Mouse (Mus musculus) embryonic facial prominence, embryonic 12.5 days (tissue): Measurements from ENCODE around the gene Rcl1. TPM values are rescaled to one million over a fixed set of nuclear protein-coding genes. Genes with fewer than 3 reads are reported as not detected.

ENCODE experiments used
- ATAC-seq: fragments of 200-750 bp; cut with Nextera tagmentation; 2 replicates; pipeline ENCODE4 v1.8.0; 2017; ENCODE audit not compliant: insufficient number of reproducible peaks, insufficient read depth, low FRiP score, low TSS enrichment
- H3K27ac ChIP-seq: fragments of 300-500 bp; sonication (generic); 2 replicates; pipeline ENCODE4 v1.5.1; 2016; ENCODE audit warnings: mild to moderate bottlenecking
- H3K27me3 ChIP-seq: fragments of 300-500 bp; sonication (generic); 2 replicates; pipeline ENCODE4 v1.6.1; 2016; ENCODE audit warnings: mild to moderate bottlenecking, moderate library complexity
- H3K36me3 ChIP-seq: fragments of 300-500 bp; sonication (generic); 2 replicates; pipeline ENCODE4 v1.6.1; 2016; ENCODE audit warnings: mild to moderate bottlenecking
- H3K4me1 ChIP-seq: fragments of 300-500 bp; sonication (generic); 2 replicates; pipeline ENCODE4 v1.6.1; 2016
- H3K4me2 ChIP-seq: fragments of 300-500 bp; sonication (generic); replicated peaks from 2 replicates; pipeline ENCODE4 v1.6.1; 2016; ENCODE audit warnings: mild to moderate bottlenecking, moderate library complexity
- H3K4me3 ChIP-seq: fragments of 300-500 bp; sonication (generic); 2 replicates; pipeline ENCODE4 v1.5.1; 2016; ENCODE audit warnings: mild to moderate bottlenecking
- H3K9ac ChIP-seq: fragments of 300-500 bp; sonication (generic); 2 replicates; pipeline ENCODE4 v1.6.1; 2016; ENCODE audit warnings: mild to moderate bottlenecking, moderate library complexity
- H3K9me3 ChIP-seq: fragments of 300-500 bp; sonication (generic); 2 replicates; pipeline ENCODE4 v1.6.1; 2016; ENCODE audit warnings: mild to moderate bottlenecking, moderate library complexity
- WGBS: fragments of 180-500 bp; shearing (Covaris S2); methylation state at CpG from one replicate; pipeline ENCODE4 v1.1.7; 2016; 5-methylcytosine and 5-hydroxymethylcytosine counted together
- polyA plus RNA-seq: library from polyadenylated mRNA; unstranded; fragments of >200 nt; fragmentation: Nextera tagmentation; extraction: Ambion mirVana; gene quantifications from 2 replicates; pipeline ENCODE4 v1.2.1, GENCODE M21; 2016

Rcl1 gene
- polyA plus RNA-seq, 1 experiment from 2014 or later = 62.9 TPM

DNA sequence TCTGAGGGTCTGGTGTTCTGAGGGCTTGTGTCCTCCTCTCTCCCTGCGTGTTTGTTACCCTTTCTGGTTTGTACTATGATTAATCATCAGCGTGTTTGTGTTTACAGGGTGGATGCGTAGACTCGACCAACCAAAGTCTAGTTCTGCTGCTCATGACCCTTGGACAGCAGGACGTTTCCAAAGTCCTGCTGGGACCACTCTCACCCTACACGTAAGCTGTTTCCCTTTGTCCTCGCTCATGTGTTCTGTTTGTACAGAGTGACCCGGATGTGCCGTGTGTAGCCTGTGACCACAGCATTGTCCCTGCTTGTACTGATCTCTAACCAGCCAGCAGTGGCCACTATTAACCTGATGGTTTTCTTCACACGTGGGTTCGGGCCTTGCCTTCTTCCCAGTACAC lies 33.1 kb downstream of the Rcl1 start:
- no peak for ATAC-seq
- H3K27ac ChIP-seq = no peak overlapping the region; the same call in 1 of the 2 replicates
- no peak overlapping the region for H3K4me2 ChIP-seq
- peaks cover 4% of the 10 kb centered on the region; the same call in 1 of the 2 replicates for H3K4me1 ChIP-seq
- WGBS = 90% methylated on average over 11 of the region's 11 CpGs
- H3K27me3 ChIP-seq = no peaks in the 10 kb centered on the region
- no peaks in the 10 kb centered on the region for H3K9me3 ChIP-seq
- no peak overlapping the region for H3K4me3 ChIP-seq
- no peak overlapping the region for H3K9ac ChIP-seq
- peaks cover 40% of the 10 kb centered on the region for H3K36me3 ChIP-seq

GRCm38 (mm10) chr19:29135172-29135736 lies 34.1 kb downstream of the Rcl1 start:
- Histone ChIP-seq H3K27ac (no peak overlapping the region), H3K9ac (no peak overlapping the region), H3K27me3 (no peaks in the 10 kb centered on the region), H3K36me3 (peaks cover 39% of the 10 kb centered on the region), H3K4me3 (no peak overlapping the region), H3K4me1 (peaks cover 4% of the 10 kb centered on the region; the same call in 1 of the 2 replicates), H3K4me2 (no peak overlapping the region), H3K9me3 (no peaks in the 10 kb centered on the region)
- WGBS = 93% methylated on average over 11 of the region's 11 CpGs
- no peak for ATAC-seq

DNA sequence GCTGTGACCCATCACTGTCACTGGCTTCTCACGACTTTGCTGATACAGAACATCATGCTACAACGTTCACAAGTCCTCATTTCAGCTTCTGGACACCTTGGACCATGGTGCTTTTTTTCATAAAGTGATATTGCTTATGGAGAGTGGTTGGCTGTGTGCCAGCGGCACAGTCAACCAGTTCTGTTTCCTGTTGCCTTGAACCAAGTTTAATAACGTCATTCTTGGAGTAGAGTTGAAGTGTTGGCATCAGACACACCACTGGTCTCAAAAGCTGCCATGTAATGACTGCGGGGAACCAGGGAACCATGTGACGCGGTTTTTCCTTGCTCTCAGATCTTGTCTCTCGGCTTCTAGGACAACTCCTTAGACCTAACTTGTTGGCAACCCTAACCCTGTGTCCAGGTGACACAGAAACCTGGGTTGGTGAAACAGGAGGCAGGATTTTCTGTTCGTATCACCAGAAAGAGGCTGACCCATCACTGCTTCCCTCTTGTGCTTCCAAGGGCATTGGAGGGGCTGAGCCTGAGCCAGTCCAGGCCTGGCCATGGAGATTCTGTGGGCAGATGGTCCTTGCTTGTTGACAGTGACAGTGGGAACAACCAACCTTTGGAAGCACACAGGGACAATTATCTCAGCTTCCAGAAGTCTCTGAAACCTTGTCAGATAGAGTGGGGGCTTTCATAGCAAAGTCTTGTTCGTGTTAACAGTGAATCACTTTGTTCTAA lies 37.5 kb downstream of the Rcl1 start:
- no peak overlapping the region for H3K27ac ChIP-seq
- H3K27me3 ChIP-seq = no peaks in the 10 kb centered on the region
- no peak overlapping the region for H3K4me3 ChIP-seq
- no peak for ATAC-seq
- H3K4me2 ChIP-seq = no peak overlapping the region
- peaks cover 4% of the 10 kb centered on the region; the same call in 1 of the 2 replicates for H3K4me1 ChIP-seq
- peaks cover 30% of the 10 kb centered on the region for H3K36me3 ChIP-seq
- no peak overlapping the region for H3K9ac ChIP-seq
- H3K9me3 ChIP-seq = no peaks in the 10 kb centered on the region
- WGBS = 88% methylated on average over 10 of the region's 10 CpGs

DNA sequence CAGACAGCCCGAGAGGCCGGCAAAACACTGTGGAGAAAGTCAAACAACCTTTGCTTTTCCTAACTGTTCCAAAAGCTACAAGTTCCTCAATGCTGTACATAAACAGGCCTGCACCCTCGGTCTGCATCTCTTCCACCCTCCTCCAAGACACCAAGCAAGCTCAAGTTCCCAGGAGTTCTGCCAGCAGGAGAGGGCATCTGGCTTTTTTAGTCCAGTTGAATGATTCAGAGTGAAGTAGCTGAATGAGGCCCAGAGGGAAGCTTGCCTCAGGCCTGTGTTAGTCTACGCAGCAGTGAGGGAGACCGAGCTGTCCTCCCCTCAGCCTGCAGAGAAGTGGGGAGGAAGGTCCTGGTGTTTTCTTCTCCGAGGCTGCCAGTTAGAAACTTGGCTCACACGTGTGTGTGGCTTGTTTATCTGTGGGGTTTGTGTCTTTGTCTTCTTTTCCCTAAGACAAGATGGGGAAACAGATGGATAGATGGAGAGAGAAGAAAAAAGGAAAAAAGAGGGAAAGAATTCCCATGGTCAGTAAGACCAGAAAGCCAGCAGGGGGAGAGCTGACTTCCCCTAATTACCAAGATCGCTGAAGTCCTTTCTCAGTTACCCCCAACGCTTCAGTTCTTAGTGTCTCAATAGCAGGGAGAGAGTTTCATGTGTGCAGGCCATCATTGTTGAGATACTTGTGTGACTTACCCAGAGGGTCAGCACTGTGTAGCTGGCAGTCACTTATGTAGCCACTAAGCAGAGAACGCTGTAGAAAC lies 38.7 kb downstream of the Rcl1 start:
- no peaks in the 10 kb centered on the region for H3K4me1 ChIP-seq
- ATAC-seq = no peak
- H3K9ac ChIP-seq = no peak overlapping the region
- peaks cover 34% of the 10 kb centered on the region for H3K36me3 ChIP-seq
- WGBS = 76% methylated on average over 10 of the region's 10 CpGs
- H3K4me2 ChIP-seq = no peak overlapping the region
- H3K27me3 ChIP-seq = no peaks in the 10 kb centered on the region
- H3K27ac ChIP-seq = no peak overlapping the region
- no peak overlapping the region for H3K4me3 ChIP-seq
- H3K9me3 ChIP-seq = no peaks in the 10 kb centered on the region

DNA sequence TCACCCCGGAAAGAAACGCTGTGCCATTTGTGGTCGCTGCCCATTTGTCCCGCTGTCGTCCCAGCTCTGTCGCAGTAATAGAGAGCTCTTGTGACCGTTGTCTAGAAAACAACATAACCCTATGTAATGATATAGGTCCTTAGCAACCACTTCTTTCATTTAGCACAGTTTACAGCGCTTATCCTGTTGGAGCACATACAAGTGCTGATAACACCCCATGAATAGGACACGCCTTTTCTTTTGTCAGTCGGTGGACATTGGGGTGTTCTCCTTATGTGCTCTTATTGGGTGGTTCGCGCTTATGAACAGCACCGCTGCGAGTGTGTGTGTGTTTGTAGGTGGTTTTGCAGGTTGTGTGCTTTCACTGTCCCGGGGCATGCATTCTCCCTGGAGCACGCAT lies 39.8 kb downstream of the Rcl1 start:
- 96% methylated on average over 16 of the region's 16 CpGs for WGBS
- Histone ChIP-seq H3K27ac (no peak overlapping the region), H3K9me3 (no peaks in the 10 kb centered on the region), H3K4me3 (no peak overlapping the region), H3K27me3 (no peaks in the 10 kb centered on the region), H3K4me2 (no peak overlapping the region), H3K9ac (no peak overlapping the region), H3K4me1 (no peaks in the 10 kb centered on the region), H3K36me3 (peaks cover 30% of the 10 kb centered on the region)
- no peak for ATAC-seq

DNA sequence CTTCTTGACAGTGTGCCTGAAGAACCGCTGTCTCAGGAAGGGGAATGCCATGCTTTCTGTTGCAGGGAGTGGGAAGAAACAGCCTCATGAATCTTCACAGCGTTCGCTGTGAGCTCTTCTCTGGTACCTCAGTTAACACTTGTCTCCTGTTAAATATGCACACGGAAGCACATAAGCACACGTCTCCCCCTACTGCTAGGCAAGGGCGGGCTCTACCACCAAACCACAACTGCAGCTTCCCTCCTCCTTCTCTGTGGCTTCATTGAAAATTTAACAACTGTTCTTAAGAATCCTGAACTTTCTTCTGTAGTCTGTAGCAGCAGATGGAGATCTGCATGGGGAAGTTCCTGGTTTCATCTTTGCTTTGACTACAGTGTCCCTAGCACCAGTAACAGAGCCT lies 41.1 kb downstream of the Rcl1 start:
- H3K9ac ChIP-seq = no peak overlapping the region
- no peak for ATAC-seq
- no peak overlapping the region for H3K27ac ChIP-seq
- H3K27me3 ChIP-seq = no peaks in the 10 kb centered on the region
- no peak overlapping the region for H3K4me3 ChIP-seq
- WGBS = 82% methylated on average over 6 of the region's 6 CpGs
- H3K4me2 ChIP-seq = no peak overlapping the region
- H3K9me3 ChIP-seq = no peaks in the 10 kb centered on the region
- H3K4me1 ChIP-seq = 0 out of 2 replicates have a peak, but pooled peaks cover 2% of the 10 kb centered on the region
- peaks cover 26% of the 10 kb centered on the region for H3K36me3 ChIP-seq

- H3K27me3 ChIP-seq = no peaks in the 10 kb centered on the region
- H3K27ac ChIP-seq = no peak overlapping the region
These were observed 44.2 kb downstream of the Rcl1 start for GRCm38 (mm10) chr19:29145421-29145820.

GRCm38 (mm10) chr19:29146820-29147219 lies 45.6 kb downstream of the Rcl1 start:
- WGBS = 82% methylated on average over 9 of the region's 9 CpGs
- Histone ChIP-seq H3K4me2 (no peak overlapping the region), H3K9ac (no peak overlapping the region), H3K27ac (no peak overlapping the region), H3K4me3 (no peak overlapping the region), H3K36me3 (peaks cover 12% of the 10 kb centered on the region), H3K4me1 (peaks cover 7% of the 10 kb centered on the region; the same call in 1 of the 2 replicates), H3K27me3 (no peaks in the 10 kb centered on the region), H3K9me3 (no peaks in the 10 kb centered on the region)
- ATAC-seq = no peak

More at GRCm38 (mm10) chr19:29145421-29145820, 44.2 kb downstream of the Rcl1 start:
- Histone ChIP-seq H3K4me2 (no peak overlapping the region), H3K9ac (no peak overlapping the region), H3K4me3 (no peak overlapping the region), H3K4me1 (peaks cover 7% of the 10 kb centered on the region; the same call in 1 of the 2 replicates), H3K9me3 (no peaks in the 10 kb centered on the region), H3K36me3 (peaks cover 12% of the 10 kb centered on the region)
- ATAC-seq = no peak
- WGBS = 77% methylated on average over 6 of the region's 6 CpGs

- Histone ChIP-seq H3K9ac (no peak overlapping the region), H3K4me1 (peaks cover 7% of the 10 kb centered on the region; the same call in 1 of the 2 replicates), H3K27me3 (no peaks in the 10 kb centered on the region), H3K4me2 (no peak overlapping the region), H3K36me3 (0 out of 2 replicates have a peak, but pooled peaks cover 4% of the 10 kb centered on the region), H3K27ac (no peak overlapping the region), H3K4me3 (no peak overlapping the region), H3K9me3 (no peaks in the 10 kb centered on the region)
- 55% methylated on average over 6 of the region's 6 CpGs for WGBS
- no peak for ATAC-seq
These were observed 48.4 kb downstream of the Rcl1 start for GRCm38 (mm10) chr19:29149583-29149982.

- Histone ChIP-seq H3K36me3 (0 out of 2 replicates have a peak, but pooled peaks cover 3% of the 10 kb centered on the region), H3K27me3 (no peaks in the 10 kb centered on the region), H3K27ac (no peak overlapping the region), H3K4me3 (no peak overlapping the region), H3K9me3 (no peaks in the 10 kb centered on the region), H3K4me1 (peaks cover 7% of the 10 kb centered on the region; the same call in 1 of the 2 replicates), H3K9ac (no peak overlapping the region), H3K4me2 (no peak overlapping the region)
- WGBS = 69% methylated on average over 6 of the region's 6 CpGs
- no peak for ATAC-seq
These were observed 48.9 kb downstream of the Rcl1 start for GRCm38 (mm10) chr19:29150038-29150437.

DNA sequence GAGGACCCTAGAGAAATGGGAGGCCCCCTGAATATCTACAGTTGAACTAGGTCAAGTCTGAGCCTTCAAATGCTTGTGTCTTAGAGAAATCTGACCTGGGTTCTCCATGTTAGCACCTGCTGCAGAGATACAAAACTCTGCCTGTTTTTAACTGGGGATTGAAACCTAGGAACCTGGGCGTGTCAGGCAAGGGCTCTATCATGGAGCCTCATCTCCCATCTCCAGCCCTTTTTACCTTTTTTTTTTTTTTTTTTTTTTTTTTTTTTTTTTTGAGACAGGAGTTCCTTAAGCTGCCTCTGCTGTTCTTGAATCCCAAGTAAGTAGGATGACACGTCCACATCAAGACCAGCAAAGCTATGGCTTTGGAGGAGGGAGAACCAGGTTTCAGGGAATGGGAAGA lies 50.3 kb downstream of the Rcl1 start:
- Histone ChIP-seq H3K27ac (no peak overlapping the region), H3K9ac (no peak overlapping the region), H3K27me3 (no peaks in the 10 kb centered on the region), H3K4me3 (no peak overlapping the region), H3K4me1 (peaks cover 7% of the 10 kb centered on the region; the same call in 1 of the 2 replicates), H3K9me3 (no peaks in the 10 kb centered on the region), H3K36me3 (no peaks in the 10 kb centered on the region), H3K4me2 (no peak overlapping the region)
- no peak for ATAC-seq
- WGBS = 89% methylated on average over 2 of the region's 2 CpGs
